Mouse (Mus musculus): Measurements from ENCODE around the gene Tmem138. TPM values are rescaled to one million over a fixed set of nuclear protein-coding genes. Genes with fewer than 3 reads are reported as not detected.

Tmem138 gene
- polyA plus RNA-seq (2012; fragmentation: generic; extraction: Trizol) = 39.2 TPM
- long read RNA-seq, experiment 1, transcript Tmem138-201 (5 exons, 1,590 nt) = major isoform, 16 of 49 reads
- long read RNA-seq, experiment 1, partial matches to known transcripts = 18 of 49 reads
- long read RNA-seq, experiment 1, other reads (novel, unspliced or antisense) = 9 of 49 reads
- long read RNA-seq, experiment 2, transcript Tmem138-201 (5 exons, 1,590 nt) = major isoform, 39 of 77 reads
- long read RNA-seq, experiment 2, transcript Tmem138-204 (4 exons, 1,593 nt) = minor isoform, 12 of 77 reads
- long read RNA-seq, experiment 2, partial matches to known transcripts = 11 of 77 reads
- long read RNA-seq, experiment 2, other reads (novel, unspliced or antisense) = 8 of 77 reads

- peaks cover 46% of the 10 kb centered on the region for H3K36me3 ChIP-seq (ENCODE audit: control insufficient read depth, insufficient read depth)
- TF ChIP-seq FOSL1 (IDR thresholded peaks at IDR 0.05; ENCODE audit: insufficient read depth, low read length, poor library complexity, severe bottlenecking) = no peak
- peak; percentile 16 for TF ChIP-seq CTCF (IDR thresholded peaks at IDR 0.05; ENCODE audit: control insufficient read depth, insufficient read depth, insufficient read length)
- peak; percentile 20 for TF ChIP-seq MAX (IDR thresholded peaks at IDR 0.05)
- TF ChIP-seq MYOG (IDR thresholded peaks at IDR 0.05; ENCODE audit: control insufficient read depth, extremely low read depth, insufficient read length) = no peak
- no peak for TF ChIP-seq MYOD1 (IDR thresholded peaks at IDR 0.05; ENCODE audit: control insufficient read depth, insufficient read length, low read depth)
- H3K79me2 ChIP-seq (ENCODE audit: control insufficient read depth, insufficient read depth) = peaks cover 39% of the 10 kb centered on the region
- H3ac ChIP-seq (ENCODE audit: control insufficient read depth, insufficient read length, low read depth) = peak within 1 kb of the TSS; percentile 77
- H3K79me3 ChIP-seq (ENCODE audit: low read depth) = peaks cover 19% of the 10 kb centered on the region
- H3K4me3 ChIP-seq (ENCODE audit: insufficient read depth, poor library complexity, severe bottlenecking) = peak within 1 kb of the TSS; percentile 58
- H3K27me3 ChIP-seq (ENCODE audit: control insufficient read depth, insufficient read depth, insufficient read length) = no peaks in the 10 kb centered on the region
Measured at GRCm38 (mm10) chr19:10576690-10577561, at the start of gene Tmem138, which contains the start of gene Cyb561a3. Tmem138 (minus strand) TSS chr19:10577362. Cyb561a3 (plus strand) TSS chr19:10577172.

GRCm38 (mm10) chr19:10608573-10609240 lies 31.5 kb upstream of the Tmem138 start:
- TF ChIP-seq MYOG (IDR thresholded peaks at IDR 0.05; ENCODE audit: control insufficient read depth, extremely low read depth, insufficient read length) (no peak), MYOD1 (IDR thresholded peaks at IDR 0.05; ENCODE audit: control insufficient read depth, insufficient read length, low read depth) (no peak), USF1 (IDR thresholded peaks at IDR 0.05; ENCODE audit: low read depth) (no peak), FOSL1 (IDR thresholded peaks at IDR 0.05; ENCODE audit: insufficient read depth, low read length, poor library complexity, severe bottlenecking) (no peak), CTCF (IDR thresholded peaks at IDR 0.05; ENCODE audit: control insufficient read depth, insufficient read depth, insufficient read length) (no peak), CEBPB (IDR thresholded peaks at IDR 0.05; ENCODE audit: low read depth) (no peak), MAX (IDR thresholded peaks at IDR 0.05) (no peak)
- H3K79me3 ChIP-seq (ENCODE audit: low read depth) = peaks cover 64% of the 10 kb centered on the region
- H3ac ChIP-seq (ENCODE audit: control insufficient read depth, insufficient read length, low read depth) = no peak overlapping the region
- H3K36me3 ChIP-seq (ENCODE audit: control insufficient read depth, insufficient read depth) = peaks cover 74% of the 10 kb centered on the region
- no peaks in the 10 kb centered on the region for H3K27me3 ChIP-seq (ENCODE audit: control insufficient read depth, insufficient read depth, insufficient read length)
- no peak overlapping the region for H3K4me3 ChIP-seq (ENCODE audit: insufficient read depth, poor library complexity, severe bottlenecking)
- peaks cover 89% of the 10 kb centered on the region for H3K79me2 ChIP-seq (ENCODE audit: control insufficient read depth, insufficient read depth)

GRCm38 (mm10) chr19:10605901-10606622 lies 28.9 kb upstream of the Tmem138 start:
- peaks cover 53% of the 10 kb centered on the region for H3K79me3 ChIP-seq (ENCODE audit: low read depth)
- no peaks in the 10 kb centered on the region for H3K27me3 ChIP-seq (ENCODE audit: control insufficient read depth, insufficient read depth, insufficient read length)
- H3ac ChIP-seq (ENCODE audit: control insufficient read depth, insufficient read length, low read depth) = peak overlapping the region; percentile 98
- peaks cover 62% of the 10 kb centered on the region for H3K79me2 ChIP-seq (ENCODE audit: control insufficient read depth, insufficient read depth)
- peak overlapping the region; percentile 97 for H3K4me3 ChIP-seq (ENCODE audit: insufficient read depth, poor library complexity, severe bottlenecking)
- no peak for TF ChIP-seq CEBPB (IDR thresholded peaks at IDR 0.05; ENCODE audit: low read depth)
- TF ChIP-seq FOSL1 (IDR thresholded peaks at IDR 0.05; ENCODE audit: insufficient read depth, low read length, poor library complexity, severe bottlenecking) = no peak
- TF ChIP-seq MAX (IDR thresholded peaks at IDR 0.05) = no peak
- no peak for TF ChIP-seq CTCF (IDR thresholded peaks at IDR 0.05; ENCODE audit: control insufficient read depth, insufficient read depth, insufficient read length)
- TF ChIP-seq MYOD1 (IDR thresholded peaks at IDR 0.05; ENCODE audit: control insufficient read depth, insufficient read length, low read depth) = no peak
- no peak for TF ChIP-seq MYOG (IDR thresholded peaks at IDR 0.05; ENCODE audit: control insufficient read depth, extremely low read depth, insufficient read length)
- no peak for TF ChIP-seq USF1 (IDR thresholded peaks at IDR 0.05; ENCODE audit: low read depth)
- peaks cover 48% of the 10 kb centered on the region for H3K36me3 ChIP-seq (ENCODE audit: control insufficient read depth, insufficient read depth)

- peak within 1 kb of the TSS; percentile 97 for H3K4me3 ChIP-seq (ENCODE audit: insufficient read depth, poor library complexity, severe bottlenecking)
- H3K79me2 ChIP-seq (ENCODE audit: control insufficient read depth, insufficient read depth) = peaks cover 56% of the 10 kb centered on the region
- peaks cover 49% of the 10 kb centered on the region for H3K79me3 ChIP-seq (ENCODE audit: low read depth)
- H3ac ChIP-seq (ENCODE audit: control insufficient read depth, insufficient read length, low read depth) = peak within 1 kb of the TSS; percentile 98
- H3K27me3 ChIP-seq (ENCODE audit: control insufficient read depth, insufficient read depth, insufficient read length) = no peaks in the 10 kb centered on the region
- peaks cover 42% of the 10 kb centered on the region for H3K36me3 ChIP-seq (ENCODE audit: control insufficient read depth, insufficient read depth)
- TF ChIP-seq MYOG (IDR thresholded peaks at IDR 0.05; ENCODE audit: control insufficient read depth, extremely low read depth, insufficient read length) = no peak
- no peak for TF ChIP-seq USF1 (IDR thresholded peaks at IDR 0.05; ENCODE audit: low read depth)
- no peak for TF ChIP-seq CEBPB (IDR thresholded peaks at IDR 0.05; ENCODE audit: low read depth)
- TF ChIP-seq MYOD1 (IDR thresholded peaks at IDR 0.05; ENCODE audit: control insufficient read depth, insufficient read length, low read depth) = no peak
- no peak for TF ChIP-seq FOSL1 (IDR thresholded peaks at IDR 0.05; ENCODE audit: insufficient read depth, low read length, poor library complexity, severe bottlenecking)
- peak; percentile 58 for TF ChIP-seq CTCF (IDR thresholded peaks at IDR 0.05; ENCODE audit: control insufficient read depth, insufficient read depth, insufficient read length)
- peak; percentile 91 for TF ChIP-seq MAX (IDR thresholded peaks at IDR 0.05)
Measured at GRCm38 (mm10) chr19:10605293-10605900, 28.2 kb upstream of the Tmem138 start, which contains the start of the genes Ddb1 and Tkfc. Ddb1 (plus strand) TSS chr19:10605327. Tkfc (minus strand) TSS chr19:10605654.
